Mouse (Mus musculus): ENCODE data around the gene Ibtk. TPM values are rescaled to one million over a fixed set of nuclear protein-coding genes. Genes with fewer than 3 reads are reported as not detected.

The Ibtk gene
- polyA plus RNA-seq, 1 experiment from 2014 or later, result 46.8 TPM

- no peak for DNase-seq (ENCODE audit: low spot score)
- Histone ChIP-seq H3K27me3 (replicated peaks; ENCODE audit: control insufficient read depth, insufficient read depth, low read length) (no peaks in the 10 kb centered on the region), H3K4me1 (replicated peaks; ENCODE audit: control insufficient read depth, insufficient read depth, low read length) (no peaks in the 10 kb centered on the region), H3K27ac (ENCODE audit: low read depth) (no peak overlapping the region), H3K36me3 (ENCODE audit: control insufficient read depth, insufficient read depth, low read length) (peaks cover 35% of the 10 kb centered on the region), H3K4me3 (ENCODE audit: low read depth, low read length) (no peak overlapping the region), H3K9ac (ENCODE audit: low read length) (no peak overlapping the region), H3K4me2 (ENCODE audit: low read length) (no peak overlapping the region), H3K9me3 (ENCODE audit: control insufficient read depth, low read length) (peaks cover 3% of the 10 kb centered on the region)
- ATAC-seq (replicated peaks; ENCODE audit: low FRiP score, low TSS enrichment, low read depth), result no peak
- WGBS, result 89% methylated on average over 6 of the region's 6 CpGs
Observed at GRCm38 (mm10) chr9:85685010-85685409, 64.1 kb downstream of the Ibtk start.

GRCm38 (mm10) chr9:85675131-85675905 is 73.8 kb downstream of the Ibtk start:
- H3K9ac ChIP-seq (ENCODE audit: low read length), result no peak overlapping the region
- ATAC-seq (replicated peaks; ENCODE audit: low FRiP score, low TSS enrichment, low read depth) (no peak), DNase-seq (ENCODE audit: low spot score) (no peak)
- H3K27me3 ChIP-seq (replicated peaks; ENCODE audit: control insufficient read depth, insufficient read depth, low read length), result no peaks in the 10 kb centered on the region
- H3K27ac ChIP-seq (ENCODE audit: low read depth), result no peak overlapping the region
- no peak overlapping the region for H3K4me3 ChIP-seq (ENCODE audit: low read depth, low read length)
- H3K36me3 ChIP-seq (ENCODE audit: control insufficient read depth, insufficient read depth, low read length), result no peaks in the 10 kb centered on the region
- 0 out of 2 replicates have a peak, but pooled peaks cover 3% of the 10 kb centered on the region for H3K4me1 ChIP-seq (replicated peaks; ENCODE audit: control insufficient read depth, insufficient read depth, low read length)
- no peaks in the 10 kb centered on the region for H3K9me3 ChIP-seq (ENCODE audit: control insufficient read depth, low read length)
- H3K4me2 ChIP-seq (ENCODE audit: low read length), result no peak overlapping the region
- 80% methylated on average over 10 of the region's 10 CpGs for WGBS

GRCm38 (mm10) chr9:85673907-85674481 is 75.1 kb downstream of the Ibtk start:
- no peak overlapping the region for H3K27ac ChIP-seq (ENCODE audit: low read depth)
- H3K36me3 ChIP-seq (ENCODE audit: control insufficient read depth, insufficient read depth, low read length), result no peaks in the 10 kb centered on the region
- no peak overlapping the region for H3K9ac ChIP-seq (ENCODE audit: low read length)
- no peaks in the 10 kb centered on the region for H3K27me3 ChIP-seq (replicated peaks; ENCODE audit: control insufficient read depth, insufficient read depth, low read length)
- 34% methylated on average over 15 of the region's 15 CpGs for WGBS
- no peak overlapping the region for H3K4me2 ChIP-seq (ENCODE audit: low read length)
- DNase-seq (ENCODE audit: low spot score) (peak; percentile 60), ATAC-seq (replicated peaks; ENCODE audit: low FRiP score, low TSS enrichment, low read depth) (peak; percentile 81; the same call in 1 of the 2 replicates)
- H3K4me3 ChIP-seq (ENCODE audit: low read depth, low read length), result no peak overlapping the region
- 0 out of 2 replicates have a peak, but pooled peaks cover 3% of the 10 kb centered on the region for H3K4me1 ChIP-seq (replicated peaks; ENCODE audit: control insufficient read depth, insufficient read depth, low read length)
- no peaks in the 10 kb centered on the region for H3K9me3 ChIP-seq (ENCODE audit: control insufficient read depth, low read length)

- 80% methylated on average over 6 of the region's 6 CpGs for WGBS
Observed at GRCm38 (mm10) chr9:85671582-85672331, 77.4 kb downstream of the Ibtk start.

GRCm38 (mm10) chr9:85664316-85664715 is 84.8 kb downstream of the Ibtk start:
- H3K4me2 ChIP-seq (ENCODE audit: low read length), result no peak overlapping the region
- DNase-seq (ENCODE audit: low spot score), result no peak
- H3K36me3 ChIP-seq (ENCODE audit: control insufficient read depth, insufficient read depth, low read length), result no peaks in the 10 kb centered on the region
- H3K4me3 ChIP-seq (ENCODE audit: low read depth, low read length), result no peak overlapping the region
- no peaks in the 10 kb centered on the region for H3K27me3 ChIP-seq (replicated peaks; ENCODE audit: control insufficient read depth, insufficient read depth, low read length)
- no peak overlapping the region for H3K27ac ChIP-seq (ENCODE audit: low read depth)
- no peak for ATAC-seq (replicated peaks; ENCODE audit: low FRiP score, low TSS enrichment, low read depth)
- 81% methylated on average over 1 of the region's 1 CpGs for WGBS
- H3K4me1 ChIP-seq (replicated peaks; ENCODE audit: control insufficient read depth, insufficient read depth, low read length), result no peaks in the 10 kb centered on the region
- no peak overlapping the region for H3K9ac ChIP-seq (ENCODE audit: low read length)
- H3K9me3 ChIP-seq (ENCODE audit: control insufficient read depth, low read length), result no peaks in the 10 kb centered on the region

More at GRCm38 (mm10) chr9:85671582-85672331, 77.4 kb downstream of the Ibtk start:
- H3K4me2 ChIP-seq (ENCODE audit: low read length), result no peak overlapping the region
- no peaks in the 10 kb centered on the region for H3K36me3 ChIP-seq (ENCODE audit: control insufficient read depth, insufficient read depth, low read length)
- H3K9me3 ChIP-seq (ENCODE audit: control insufficient read depth, low read length), result no peaks in the 10 kb centered on the region
- no peak for DNase-seq (ENCODE audit: low spot score)
- H3K4me1 ChIP-seq (replicated peaks; ENCODE audit: control insufficient read depth, insufficient read depth, low read length), result 0 out of 2 replicates have a peak, but pooled peaks cover 3% of the 10 kb centered on the region
- no peaks in the 10 kb centered on the region for H3K27me3 ChIP-seq (replicated peaks; ENCODE audit: control insufficient read depth, insufficient read depth, low read length)
- H3K27ac ChIP-seq (ENCODE audit: low read depth), result no peak overlapping the region
- no peak for ATAC-seq (replicated peaks; ENCODE audit: low FRiP score, low TSS enrichment, low read depth)
- no peak overlapping the region for H3K9ac ChIP-seq (ENCODE audit: low read length)
- H3K4me3 ChIP-seq (ENCODE audit: low read depth, low read length), result no peak overlapping the region

- no peak for ATAC-seq (replicated peaks; ENCODE audit: low FRiP score, low TSS enrichment, low read depth)
- no peak overlapping the region for H3K9ac ChIP-seq (ENCODE audit: low read length)
- 80% methylated on average over 1 of the region's 1 CpGs for WGBS
Observed at GRCm38 (mm10) chr9:85663810-85664209, 85.3 kb downstream of the Ibtk start.

GRCm38 (mm10) chr9:85663091-85663490 is 86.0 kb downstream of the Ibtk start:
- no peaks in the 10 kb centered on the region for H3K27me3 ChIP-seq (replicated peaks; ENCODE audit: control insufficient read depth, insufficient read depth, low read length)
- no peaks in the 10 kb centered on the region for H3K36me3 ChIP-seq (ENCODE audit: control insufficient read depth, insufficient read depth, low read length)
- no peaks in the 10 kb centered on the region for H3K4me1 ChIP-seq (replicated peaks; ENCODE audit: control insufficient read depth, insufficient read depth, low read length)
- no peak overlapping the region for H3K4me3 ChIP-seq (ENCODE audit: low read depth, low read length)
- H3K9me3 ChIP-seq (ENCODE audit: control insufficient read depth, low read length), result no peaks in the 10 kb centered on the region
- 43% methylated on average over 8 of the region's 8 CpGs for WGBS
- no peak overlapping the region for H3K27ac ChIP-seq (ENCODE audit: low read depth)
- no peak overlapping the region for H3K4me2 ChIP-seq (ENCODE audit: low read length)
- ATAC-seq (replicated peaks; ENCODE audit: low FRiP score, low TSS enrichment, low read depth), result no peak
- no peak for DNase-seq (ENCODE audit: low spot score)
- H3K9ac ChIP-seq (ENCODE audit: low read length), result no peak overlapping the region

More at GRCm38 (mm10) chr9:85663810-85664209, 85.3 kb downstream of the Ibtk start:
- H3K9me3 ChIP-seq (ENCODE audit: control insufficient read depth, low read length), result no peaks in the 10 kb centered on the region
- H3K36me3 ChIP-seq (ENCODE audit: control insufficient read depth, insufficient read depth, low read length), result no peaks in the 10 kb centered on the region
- H3K27me3 ChIP-seq (replicated peaks; ENCODE audit: control insufficient read depth, insufficient read depth, low read length), result no peaks in the 10 kb centered on the region
- no peak overlapping the region for H3K4me2 ChIP-seq (ENCODE audit: low read length)
- no peak for DNase-seq (ENCODE audit: low spot score)
- H3K4me1 ChIP-seq (replicated peaks; ENCODE audit: control insufficient read depth, insufficient read depth, low read length), result no peaks in the 10 kb centered on the region
- no peak overlapping the region for H3K27ac ChIP-seq (ENCODE audit: low read depth)
- no peak overlapping the region for H3K4me3 ChIP-seq (ENCODE audit: low read depth, low read length)

- H3K9ac ChIP-seq (ENCODE audit: low read length), result no peak overlapping the region
- no peaks in the 10 kb centered on the region for H3K27me3 ChIP-seq (replicated peaks; ENCODE audit: control insufficient read depth, insufficient read depth, low read length)
- 76% methylated on average over 4 of the region's 4 CpGs for WGBS
- H3K36me3 ChIP-seq (ENCODE audit: control insufficient read depth, insufficient read depth, low read length), result no peaks in the 10 kb centered on the region
- H3K9me3 ChIP-seq (ENCODE audit: control insufficient read depth, low read length), result 0 out of 2 replicates have a peak, but pooled peaks cover 2% of the 10 kb centered on the region
- no peak overlapping the region for H3K27ac ChIP-seq (ENCODE audit: low read depth)
- no peak overlapping the region for H3K4me2 ChIP-seq (ENCODE audit: low read length)
- H3K4me1 ChIP-seq (replicated peaks; ENCODE audit: control insufficient read depth, insufficient read depth, low read length), result no peaks in the 10 kb centered on the region
- DNase-seq (ENCODE audit: low spot score) (no peak), ATAC-seq (replicated peaks; ENCODE audit: low FRiP score, low TSS enrichment, low read depth) (no peak)
- no peak overlapping the region for H3K4me3 ChIP-seq (ENCODE audit: low read depth, low read length)
Observed at GRCm38 (mm10) chr9:85653401-85653800, 95.7 kb downstream of the Ibtk start.

All from intestine, embryonic 14.5 days (tissue).